Mouse (Mus musculus) megakaryocyte, adult 5-6 weeks (primary cell): ENCODE results near the gene 2300009A05Rik. TPM values are rescaled to one million over a fixed set of nuclear protein-coding genes. Genes with fewer than 3 reads are reported as not detected.

Experiments used
- ATAC-seq: 2 replicates; pipeline ENCODE4 v1.8.0; 2016; ENCODE audit warnings: mild to moderate bottlenecking, inconsistent platforms; ENCODE audit not compliant: poor library complexity, severe bottlenecking
- total RNA-seq, 2 experiments: library from RNA; stranded (forward) in 1 of 2; stranded (reverse) in 1 of 2; fragments of 153-499, 151-499 nt in 1 of 2; fragments of 221-1000, 200-1000 nt in 1 of 2; gene quantifications; 2 replicates each; pipeline versions ENCODE4 v1.2.3 to v1.2.4; 2015 to 2017

2300009A05Rik gene
- total RNA-seq (2015) (13.5 and 19.0 TPM in 2 replicates), total RNA-seq (2017) (3.1 and 6.2 TPM in 2 replicates)

DNA sequence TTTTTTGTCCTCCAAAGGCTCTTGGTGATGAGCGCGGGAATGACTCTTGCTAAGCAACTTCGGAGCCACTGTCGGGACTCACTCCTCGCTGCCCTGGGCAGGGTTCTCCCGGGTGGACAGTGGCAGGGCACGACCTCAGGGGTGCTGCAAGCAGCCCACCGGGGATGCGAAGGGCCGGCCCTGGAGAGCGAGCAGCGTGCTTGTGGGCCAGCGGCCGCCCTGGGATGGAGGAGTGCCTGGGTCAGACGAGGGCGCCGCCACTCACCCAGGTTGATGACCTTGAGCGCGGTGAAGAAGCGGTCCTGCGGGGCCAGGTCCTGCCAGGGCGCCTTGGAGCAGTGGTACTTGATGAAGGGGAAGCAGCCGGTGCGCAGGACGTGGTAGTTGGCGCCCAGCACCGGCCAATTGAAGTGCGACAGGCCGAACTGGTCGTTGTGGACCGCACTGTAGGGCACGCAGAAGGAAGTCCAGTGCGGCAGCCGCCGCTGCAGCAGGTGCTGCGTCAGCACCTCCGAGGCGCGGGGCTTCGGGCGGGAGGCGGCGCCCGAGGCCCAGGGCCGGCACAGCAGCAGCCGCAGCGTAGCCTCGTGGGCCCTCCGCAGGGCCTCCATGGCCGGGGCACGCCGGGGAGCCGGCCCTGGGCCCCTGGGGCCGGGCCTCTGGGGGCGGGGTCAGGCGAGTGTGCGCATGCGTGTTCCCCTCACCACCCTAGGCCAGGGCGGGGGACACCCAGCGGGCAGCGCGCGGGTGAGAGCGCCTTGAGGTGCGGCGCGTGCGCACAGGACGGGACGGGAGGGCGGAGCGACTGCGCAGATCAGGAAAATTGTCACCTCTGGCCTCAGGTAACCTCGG, at the start of gene 2300009A05Rik:
2300009A05Rik (minus strand) TSS at position 636 of the 852 bp plus-strand sequence.
- peak; percentile 94 for ATAC-seq

DNA sequence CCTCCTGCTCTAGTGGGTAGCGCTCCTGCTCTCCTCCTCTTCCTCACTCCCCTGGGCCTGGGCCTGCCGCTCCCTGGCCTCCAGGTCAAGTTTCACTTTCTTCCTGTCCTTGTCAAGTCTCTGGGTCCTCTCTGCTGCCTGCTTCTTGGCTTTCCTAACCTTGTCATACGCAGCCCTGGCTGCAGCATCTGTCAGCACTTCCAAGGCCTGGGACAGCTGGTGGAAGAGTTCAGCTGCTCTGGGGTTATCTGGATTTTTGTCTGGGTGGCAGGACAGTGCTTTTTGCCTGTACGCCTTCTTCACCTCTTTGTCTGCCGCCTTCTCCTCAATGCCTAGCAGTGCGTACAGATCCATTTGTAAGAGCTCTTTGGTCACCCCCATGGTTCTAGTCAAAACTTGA, 44.6 kb upstream of the 2300009A05Rik start:
- ATAC-seq: no peak

- ATAC-seq: no peak
Measured at GRCm38 (mm10) chr9:63430652-63431051, 31.6 kb upstream of the 2300009A05Rik start.

GRCm38 (mm10) chr9:63421096-63421736, 22.2 kb upstream of the 2300009A05Rik start:
- no peak for ATAC-seq

- no peak for ATAC-seq
Measured at GRCm38 (mm10) chr9:63420396-63420795, 21.4 kb upstream of the 2300009A05Rik start.

GRCm38 (mm10) chr9:63400176-63400575, 1.1 kb upstream of the 2300009A05Rik start:
- no peak for ATAC-seq

DNA sequence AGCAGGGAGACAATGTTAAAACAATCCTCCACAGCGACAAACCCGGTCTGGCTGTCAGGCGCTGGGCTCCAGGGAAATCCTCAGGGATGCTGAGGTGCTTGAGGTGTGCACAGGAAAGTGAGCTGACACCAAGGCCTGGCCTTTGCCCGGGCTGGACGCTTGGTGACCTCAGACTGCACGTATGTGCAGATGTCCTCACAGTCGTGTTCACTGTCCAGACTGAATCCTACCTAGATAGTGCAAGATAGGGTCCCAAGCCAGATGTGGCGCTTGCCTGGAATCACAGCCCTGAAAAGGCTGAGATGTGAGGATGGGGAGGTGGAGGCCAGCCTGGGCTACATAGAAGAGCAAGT, 393 bp upstream of the 2300009A05Rik start:
- peak; percentile 17; the same call in 1 of the 2 replicates for ATAC-seq

- ATAC-seq: no peak
Measured at GRCm38 (mm10) chr9:63395612-63396011, 3.4 kb downstream of the 2300009A05Rik start.

GRCm38 (mm10) chr9:63391307-63391706, 7.7 kb downstream of the 2300009A05Rik start:
- ATAC-seq: no peak

GRCm38 (mm10) chr9:63382761-63383160, 16.3 kb downstream of the 2300009A05Rik start:
- ATAC-seq: no peak

GRCm38 (mm10) chr9:63380326-63380725, 18.7 kb downstream of the 2300009A05Rik start:
- no peak for ATAC-seq

- no peak for ATAC-seq
Measured at GRCm38 (mm10) chr9:63378174-63378573, 20.9 kb downstream of the 2300009A05Rik start.

- ATAC-seq: peak; percentile 98
Measured at GRCm38 (mm10) chr9:63377270-63378142, 21.5 kb downstream of the 2300009A05Rik start, which contains the start of gene Map2k5. TSS of gene Map2k5 (minus strand) at chr9:63377902.

GRCm38 (mm10) chr9:63373315-63373714, 25.7 kb downstream of the 2300009A05Rik start:
- no peak for ATAC-seq

DNA sequence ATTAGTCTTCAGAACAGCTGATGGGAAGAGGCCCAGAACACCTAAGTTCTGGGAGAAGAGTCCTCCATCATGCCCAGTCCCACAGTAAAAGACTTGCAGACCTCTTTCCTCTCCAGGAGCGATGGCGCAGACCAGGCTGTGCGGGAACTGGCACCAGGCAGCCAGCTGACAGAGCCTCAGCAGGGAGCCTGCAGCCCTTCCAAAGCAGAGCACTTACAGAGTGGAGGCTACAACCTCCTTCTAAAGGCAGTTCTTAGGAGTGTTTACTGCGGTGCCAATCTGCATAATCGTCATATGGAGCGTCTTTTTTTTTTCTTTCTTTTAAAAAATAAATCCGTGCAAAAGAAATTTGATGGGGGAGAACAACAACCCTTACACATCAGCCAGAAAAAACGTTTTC, 26.5 kb downstream of the 2300009A05Rik start:
- no peak for ATAC-seq

GRCm38 (mm10) chr9:63360410-63360809, 38.6 kb downstream of the 2300009A05Rik start:
- ATAC-seq: no peak

DNA sequence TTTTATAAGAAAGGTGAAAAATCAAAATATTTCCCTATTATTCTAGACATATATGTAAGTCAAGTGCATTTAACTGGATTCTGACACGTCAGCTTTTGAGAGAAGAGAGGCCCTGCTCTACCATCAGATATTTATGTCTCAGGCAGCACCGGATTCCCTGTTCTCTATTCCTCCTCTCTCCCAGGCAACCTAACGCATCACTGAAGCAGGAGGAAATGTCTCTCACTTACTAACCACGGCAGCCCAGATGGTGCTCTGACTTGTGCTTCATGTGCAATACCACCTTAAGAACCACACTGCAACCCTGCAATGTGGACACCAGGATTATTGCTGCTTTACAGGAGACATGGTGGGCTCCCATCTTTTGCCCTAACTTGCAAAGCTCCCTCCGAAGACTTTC, 40.0 kb downstream of the 2300009A05Rik start:
- ATAC-seq: no peak

DNA sequence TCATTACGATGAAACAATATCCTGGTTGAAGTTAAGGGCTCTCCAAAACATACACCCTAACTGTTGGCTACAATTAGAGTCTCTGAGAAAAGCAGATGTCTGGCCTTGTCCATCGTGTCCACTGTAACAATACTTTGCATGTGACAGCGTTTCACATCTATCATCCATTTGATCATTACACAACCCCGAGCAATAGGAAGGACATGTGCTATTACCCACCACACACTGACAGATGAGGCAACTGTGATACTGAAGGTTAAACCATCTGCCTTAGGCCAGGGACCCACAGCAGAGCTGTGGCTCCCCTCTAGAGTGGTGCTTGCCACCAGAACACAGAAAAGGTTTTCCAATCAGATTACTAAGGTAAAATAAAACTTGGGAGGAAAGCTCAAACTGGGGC, 42.3 kb downstream of the 2300009A05Rik start:
- no peak for ATAC-seq

DNA sequence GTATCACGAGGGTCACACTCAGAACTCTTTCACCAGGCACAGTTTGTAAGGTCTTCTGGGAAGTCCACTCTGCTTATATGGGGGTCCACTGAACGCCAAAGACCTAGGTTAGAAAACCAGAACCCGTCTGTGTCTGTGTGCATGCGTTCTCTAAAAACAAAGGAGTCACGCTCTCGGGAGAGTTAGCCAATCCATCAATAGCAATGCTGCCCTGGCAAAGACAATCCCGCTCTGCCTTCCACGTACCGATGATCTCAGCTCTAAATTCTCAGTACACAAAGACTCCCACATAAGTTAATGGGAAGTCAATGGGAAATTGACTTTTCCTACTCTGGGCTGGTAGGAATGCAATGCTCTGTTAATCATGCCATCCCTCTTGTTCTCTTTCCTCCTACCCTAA, 42.8 kb downstream of the 2300009A05Rik start:
- no peak for ATAC-seq

DNA sequence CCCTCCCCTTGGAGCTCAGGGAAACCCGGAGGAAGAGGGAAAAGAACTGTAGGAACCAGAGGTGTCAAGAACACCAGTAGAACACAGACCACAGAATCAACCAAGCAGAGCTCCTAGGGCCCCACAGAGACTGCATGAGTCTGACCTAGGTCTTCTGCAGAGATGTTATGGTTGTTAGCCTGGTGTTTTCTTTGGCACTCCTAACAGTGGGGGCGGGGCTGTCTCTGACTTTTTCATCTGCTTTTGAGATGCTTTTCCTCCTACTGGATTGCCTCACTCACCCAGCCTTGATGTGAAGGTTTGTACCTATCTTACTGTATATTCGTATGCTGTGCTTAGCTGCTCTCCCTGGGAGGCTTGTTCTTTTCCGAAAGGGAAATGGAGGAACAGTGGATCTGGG, 44.9 kb downstream of the 2300009A05Rik start:
- no peak for ATAC-seq

DNA sequence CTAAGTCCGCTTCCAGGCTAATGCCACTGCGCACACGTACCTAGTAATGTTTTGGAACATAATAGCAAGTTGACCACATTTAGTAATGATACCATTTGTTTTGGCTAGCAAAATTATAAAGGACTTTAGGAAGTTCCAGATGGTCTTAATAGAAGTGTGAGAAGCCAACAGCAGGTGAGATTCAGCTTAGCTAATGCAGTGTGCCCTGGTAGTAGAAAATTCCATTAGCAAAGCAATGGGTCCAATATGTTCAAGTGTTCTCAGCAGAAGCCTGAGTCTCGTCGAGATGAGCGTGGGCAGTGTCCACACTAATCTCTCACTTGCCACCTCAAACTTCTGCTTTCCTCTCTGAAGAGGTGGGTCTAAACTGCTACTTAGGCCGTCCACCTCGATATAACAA, 49.0 kb downstream of the 2300009A05Rik start:
- no peak for ATAC-seq
